Mouse (Mus musculus): Measurements from ENCODE around the gene Col5a2. TPM values are rescaled to one million over a fixed set of nuclear protein-coding genes. Genes with fewer than 3 reads are reported as not detected.

The Col5a2 gene
- polyA plus RNA-seq, 1 experiment from 2014 or later, result 23.5 TPM

- no peaks in the 10 kb centered on the region for H3K36me3 ChIP-seq (ENCODE audit: control insufficient read depth, insufficient read depth, low read length)
- 89% methylated on average over 2 of the region's 2 CpGs for WGBS
- H3K9me3 ChIP-seq (ENCODE audit: control insufficient read depth, low read length), result no peaks in the 10 kb centered on the region
- H3K27ac ChIP-seq (replicated peaks; ENCODE audit: low read depth, low read length), result no peak overlapping the region
- H3K9ac ChIP-seq (ENCODE audit: low read length), result no peak overlapping the region
- no peaks in the 10 kb centered on the region for H3K27me3 ChIP-seq (ENCODE audit: control insufficient read depth, insufficient read depth, low read length)
- no peak overlapping the region for H3K4me2 ChIP-seq (ENCODE audit: low read depth, severe bottlenecking)
- H3K4me3 ChIP-seq (ENCODE audit: low read depth, low read length), result no peak overlapping the region
- no peaks in the 10 kb centered on the region for H3K4me1 ChIP-seq (ENCODE audit: control insufficient read depth, insufficient read depth, low read length)
- no peak for DNase-seq (ENCODE audit: low spot score)
- ATAC-seq (ENCODE audit: insufficient number of reproducible peaks, low FRiP score, low TSS enrichment, low read depth), result no peak
Measured at GRCm38 (mm10) chr1:45419858-45420257, 83.2 kb downstream of the Col5a2 start.

- Histone ChIP-seq H3K27ac (replicated peaks; ENCODE audit: low read depth, low read length) (no peak overlapping the region), H3K4me2 (ENCODE audit: low read depth, severe bottlenecking) (no peak overlapping the region), H3K4me3 (ENCODE audit: low read depth, low read length) (no peak overlapping the region), H3K36me3 (ENCODE audit: control insufficient read depth, insufficient read depth, low read length) (no peaks in the 10 kb centered on the region), H3K9me3 (ENCODE audit: control insufficient read depth, low read length) (no peaks in the 10 kb centered on the region), H3K27me3 (ENCODE audit: control insufficient read depth, insufficient read depth, low read length) (no peaks in the 10 kb centered on the region), H3K9ac (ENCODE audit: low read length) (no peak overlapping the region), H3K4me1 (ENCODE audit: control insufficient read depth, insufficient read depth, low read length) (peaks cover 3% of the 10 kb centered on the region; the same call in 1 of the 2 replicates)
- no peak for ATAC-seq (ENCODE audit: insufficient number of reproducible peaks, low FRiP score, low TSS enrichment, low read depth)
- 93% methylated on average over 2 of the region's 2 CpGs for WGBS
- no peak for DNase-seq (ENCODE audit: low spot score)
Measured at GRCm38 (mm10) chr1:45381866-45382265, 121.2 kb downstream of the Col5a2 start.

GRCm38 (mm10) chr1:45379992-45380690 lies 122.9 kb downstream of the Col5a2 start:
- Histone ChIP-seq H3K4me2 (ENCODE audit: low read depth, severe bottlenecking) (no peak overlapping the region), H3K9me3 (ENCODE audit: control insufficient read depth, low read length) (no peaks in the 10 kb centered on the region), H3K4me3 (ENCODE audit: low read depth, low read length) (no peak overlapping the region), H3K36me3 (ENCODE audit: control insufficient read depth, insufficient read depth, low read length) (no peaks in the 10 kb centered on the region), H3K9ac (ENCODE audit: low read length) (no peak overlapping the region), H3K4me1 (ENCODE audit: control insufficient read depth, insufficient read depth, low read length) (no peaks in the 10 kb centered on the region), H3K27me3 (ENCODE audit: control insufficient read depth, insufficient read depth, low read length) (no peaks in the 10 kb centered on the region), H3K27ac (replicated peaks; ENCODE audit: low read depth, low read length) (no peak overlapping the region)
- DNase-seq (ENCODE audit: low spot score) (no peak), ATAC-seq (ENCODE audit: insufficient number of reproducible peaks, low FRiP score, low TSS enrichment, low read depth) (no peak)
- 65% methylated on average over 7 of the region's 7 CpGs for WGBS

- Histone ChIP-seq H3K9me3 (ENCODE audit: control insufficient read depth, low read length) (no peaks in the 10 kb centered on the region), H3K9ac (ENCODE audit: low read length) (no peak overlapping the region), H3K27me3 (ENCODE audit: control insufficient read depth, insufficient read depth, low read length) (no peaks in the 10 kb centered on the region), H3K27ac (replicated peaks; ENCODE audit: low read depth, low read length) (no peak overlapping the region), H3K36me3 (ENCODE audit: control insufficient read depth, insufficient read depth, low read length) (no peaks in the 10 kb centered on the region), H3K4me1 (ENCODE audit: control insufficient read depth, insufficient read depth, low read length) (no peaks in the 10 kb centered on the region), H3K4me3 (ENCODE audit: low read depth, low read length) (no peak overlapping the region), H3K4me2 (ENCODE audit: low read depth, severe bottlenecking) (no peak overlapping the region)
- DNase-seq (ENCODE audit: low spot score) (no peak), ATAC-seq (ENCODE audit: insufficient number of reproducible peaks, low FRiP score, low TSS enrichment, low read depth) (no peak)
- WGBS, result 71% methylated on average over 1 of the region's 1 CpGs
Measured at GRCm38 (mm10) chr1:45365427-45365826, 137.7 kb downstream of the Col5a2 start.

GRCm38 (mm10) chr1:45363274-45363673 lies 139.8 kb downstream of the Col5a2 start:
- no peaks in the 10 kb centered on the region for H3K4me1 ChIP-seq (ENCODE audit: control insufficient read depth, insufficient read depth, low read length)
- no peak overlapping the region for H3K27ac ChIP-seq (replicated peaks; ENCODE audit: low read depth, low read length)
- no peak overlapping the region for H3K4me3 ChIP-seq (ENCODE audit: low read depth, low read length)
- ATAC-seq (ENCODE audit: insufficient number of reproducible peaks, low FRiP score, low TSS enrichment, low read depth) (no peak), DNase-seq (ENCODE audit: low spot score) (no peak)
- H3K27me3 ChIP-seq (ENCODE audit: control insufficient read depth, insufficient read depth, low read length), result no peaks in the 10 kb centered on the region
- no peak overlapping the region for H3K9ac ChIP-seq (ENCODE audit: low read length)
- no peak overlapping the region for H3K4me2 ChIP-seq (ENCODE audit: low read depth, severe bottlenecking)
- H3K36me3 ChIP-seq (ENCODE audit: control insufficient read depth, insufficient read depth, low read length), result no peaks in the 10 kb centered on the region
- H3K9me3 ChIP-seq (ENCODE audit: control insufficient read depth, low read length), result no peaks in the 10 kb centered on the region
- 93% methylated on average over 2 of the region's 2 CpGs for WGBS

- no peak for DNase-seq (ENCODE audit: low spot score)
- H3K27ac ChIP-seq (replicated peaks; ENCODE audit: low read depth, low read length), result no peak overlapping the region
- no peaks in the 10 kb centered on the region for H3K9me3 ChIP-seq (ENCODE audit: control insufficient read depth, low read length)
- H3K4me3 ChIP-seq (ENCODE audit: low read depth, low read length), result no peak overlapping the region
- H3K4me1 ChIP-seq (ENCODE audit: control insufficient read depth, insufficient read depth, low read length), result no peaks in the 10 kb centered on the region
- no peak overlapping the region for H3K9ac ChIP-seq (ENCODE audit: low read length)
- 85% methylated on average over 2 of the region's 2 CpGs for WGBS
- ATAC-seq (ENCODE audit: insufficient number of reproducible peaks, low FRiP score, low TSS enrichment, low read depth), result no peak
- H3K27me3 ChIP-seq (ENCODE audit: control insufficient read depth, insufficient read depth, low read length), result no peaks in the 10 kb centered on the region
- H3K36me3 ChIP-seq (ENCODE audit: control insufficient read depth, insufficient read depth, low read length), result no peaks in the 10 kb centered on the region
- H3K4me2 ChIP-seq (ENCODE audit: low read depth, severe bottlenecking), result no peak overlapping the region
Measured at GRCm38 (mm10) chr1:45359673-45360072, 143.4 kb downstream of the Col5a2 start.

- no peak overlapping the region for H3K9ac ChIP-seq (ENCODE audit: low read length)
- no peaks in the 10 kb centered on the region for H3K9me3 ChIP-seq (ENCODE audit: control insufficient read depth, low read length)
- ATAC-seq (ENCODE audit: insufficient number of reproducible peaks, low FRiP score, low TSS enrichment, low read depth), result no peak
- H3K27me3 ChIP-seq (ENCODE audit: control insufficient read depth, insufficient read depth, low read length), result no peaks in the 10 kb centered on the region
- H3K36me3 ChIP-seq (ENCODE audit: control insufficient read depth, insufficient read depth, low read length), result no peaks in the 10 kb centered on the region
- H3K4me1 ChIP-seq (ENCODE audit: control insufficient read depth, insufficient read depth, low read length), result no peaks in the 10 kb centered on the region
- H3K4me2 ChIP-seq (ENCODE audit: low read depth, severe bottlenecking), result no peak overlapping the region
- H3K27ac ChIP-seq (replicated peaks; ENCODE audit: low read depth, low read length), result no peak overlapping the region
- DNase-seq (ENCODE audit: low spot score), result no peak
- WGBS, result 80% methylated on average over 2 of the region's 2 CpGs
- H3K4me3 ChIP-seq (ENCODE audit: low read depth, low read length), result no peak overlapping the region
Measured at GRCm38 (mm10) chr1:45359147-45359546, 143.9 kb downstream of the Col5a2 start.

- Histone ChIP-seq H3K9me3 (ENCODE audit: control insufficient read depth, low read length) (no peaks in the 10 kb centered on the region), H3K27ac (replicated peaks; ENCODE audit: low read depth, low read length) (no peak overlapping the region), H3K4me1 (ENCODE audit: control insufficient read depth, insufficient read depth, low read length) (no peaks in the 10 kb centered on the region), H3K4me3 (ENCODE audit: low read depth, low read length) (no peak overlapping the region), H3K9ac (ENCODE audit: low read length) (no peak overlapping the region), H3K4me2 (ENCODE audit: low read depth, severe bottlenecking) (no peak overlapping the region), H3K27me3 (ENCODE audit: control insufficient read depth, insufficient read depth, low read length) (no peaks in the 10 kb centered on the region), H3K36me3 (ENCODE audit: control insufficient read depth, insufficient read depth, low read length) (no peaks in the 10 kb centered on the region)
- DNase-seq (ENCODE audit: low spot score) (no peak), ATAC-seq (ENCODE audit: insufficient number of reproducible peaks, low FRiP score, low TSS enrichment, low read depth) (no peak)
- 85% methylated on average over 1 of the region's 1 CpGs for WGBS
Measured at GRCm38 (mm10) chr1:45358020-45358419, 145.1 kb downstream of the Col5a2 start.

GRCm38 (mm10) chr1:45355944-45356343 lies 147.1 kb downstream of the Col5a2 start:
- no peak for ATAC-seq (ENCODE audit: insufficient number of reproducible peaks, low FRiP score, low TSS enrichment, low read depth)
- 63% methylated on average over 4 of the region's 4 CpGs for WGBS

More at GRCm38 (mm10) chr1:45355944-45356343, 147.1 kb downstream of the Col5a2 start:
- Histone ChIP-seq H3K9ac (ENCODE audit: low read length) (no peak overlapping the region), H3K27me3 (ENCODE audit: control insufficient read depth, insufficient read depth, low read length) (no peaks in the 10 kb centered on the region), H3K36me3 (ENCODE audit: control insufficient read depth, insufficient read depth, low read length) (no peaks in the 10 kb centered on the region), H3K4me2 (ENCODE audit: low read depth, severe bottlenecking) (no peak overlapping the region), H3K27ac (replicated peaks; ENCODE audit: low read depth, low read length) (no peak overlapping the region), H3K4me1 (ENCODE audit: control insufficient read depth, insufficient read depth, low read length) (no peaks in the 10 kb centered on the region), H3K9me3 (ENCODE audit: control insufficient read depth, low read length) (no peaks in the 10 kb centered on the region), H3K4me3 (ENCODE audit: low read depth, low read length) (no peak overlapping the region)
- DNase-seq (ENCODE audit: low spot score), result no peak
